17 mouse cellular contexts compared by ENCODE assay signal in the genomic region with DNA sequence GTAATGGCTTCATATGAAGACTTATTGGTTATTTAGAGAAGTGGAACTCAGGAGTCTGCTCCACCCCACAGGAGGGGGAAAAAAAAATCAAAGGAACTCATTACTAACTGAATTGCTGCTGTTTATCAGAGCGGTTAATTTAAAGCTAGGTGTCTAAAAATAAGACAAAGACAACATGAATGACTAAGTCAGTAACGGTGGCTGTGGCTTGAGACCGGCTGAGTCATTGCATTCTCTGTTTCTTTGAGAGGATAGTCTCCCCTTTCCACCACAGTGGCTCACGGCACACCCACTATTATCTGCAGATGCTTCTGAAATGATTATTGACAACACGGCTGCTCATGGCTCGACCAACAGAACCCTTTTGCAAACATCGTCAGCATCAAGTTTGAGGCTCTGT.
DNase-seq lines count a peak whose midpoint lies in the region; ATAC-seq and TF ChIP-seq lines count a peak whose summit lies in the region.
"Had no signal": no experiment of that assay in that cellular context is flagged by ENCODE, and none has a peak within 500 bp of the region (broad histone marks: within the 10 kb centered on the region; RNA-seq: fewer than 3 reads in every experiment).

No protein-coding gene starts in this region.

- 79% methylated on average over 7 of the region's 7 CpGs for WGBS in lung, embryonic 16.5 days
- 62% methylated on average over 7 of the region's 7 CpGs for WGBS in lung, adult 2 months
- WGBS in liver, embryonic 11.5 days, result 42% methylated on average over 7 of the region's 7 CpGs

- H3K36me3 ChIP-seq in lung, embryonic 16.5 days (ENCODE audit: control insufficient read depth, insufficient read depth, low read length), result no peaks in the 10 kb centered on the region
- no peaks in the 10 kb centered on the region for H3K36me3 ChIP-seq in liver, embryonic 11.5 days (ENCODE audit: control insufficient read depth, insufficient read depth, low read length)
- H3K36me3 ChIP-seq: embryonic facial prominence, embryonic 15.5 days; limb, embryonic 12.5 days; neural tube, embryonic 12.5 days had no signal

- no peak for DNase-seq in lung, adult 2 months
- DNase-seq in Patski (ENCODE audit: low read depth, low spot score), result peak; percentile 75
- no peak for DNase-seq in liver, embryonic 11.5 days (ENCODE audit: low spot score)
- peak; percentile 19 for DNase-seq in naive thymus-derived CD4-positive, alpha-beta T cell, adult 2 months (ENCODE audit: low read depth)
- DNase-seq in testis, postnatal 10 days (ENCODE audit: low spot score), result no peak
- DNase-seq in left cerebral cortex, postnatal 4 days, result no peak
- no peak for DNase-seq in left cerebral cortex, adult 11 months (ENCODE audit: low spot score)
- DNase-seq: adrenal gland, postnatal 10 days; forebrain, postnatal 0 days; heart, postnatal 36 days; lung, postnatal 4 days; right cerebral cortex, postnatal 14 days had no signal

- H3K9me3 ChIP-seq in lung, embryonic 16.5 days (ENCODE audit: control insufficient read depth, low read length), result no peaks in the 10 kb centered on the region
- no peaks in the 10 kb centered on the region for H3K9me3 ChIP-seq in liver, embryonic 11.5 days (ENCODE audit: control insufficient read depth, low read length)
- H3K9me3 ChIP-seq: embryonic facial prominence, embryonic 15.5 days; limb, embryonic 12.5 days; neural tube, embryonic 12.5 days had no signal

- TF ChIP-seq POLR2A in lung, adult 2 months (IDR thresholded peaks at IDR 0.05; ENCODE audit: borderline replicate concordance, extremely low read depth, low read depth, low read length), result no peak

- no peak for ATAC-seq in lung, embryonic 16.5 days (ENCODE audit: low read depth)
- peak; percentile 97 for ATAC-seq in Patski
- ATAC-seq in liver, embryonic 11.5 days (replicated peaks; ENCODE audit: low FRiP score), result no peak; the same call in 1 of the 2 replicates
- ATAC-seq: forebrain, postnatal 0 days; intestine, embryonic 16.5 days had no signal

- H3K27ac ChIP-seq in lung, embryonic 16.5 days (ENCODE audit: low read length), result 0 out of 2 replicates have a peak overlapping the region, but pooled peaks have one; percentile 9
- no peak overlapping the region for H3K27ac ChIP-seq in liver, embryonic 11.5 days (ENCODE audit: low read depth, low read length)
- H3K27ac ChIP-seq: embryonic facial prominence, embryonic 15.5 days; limb, embryonic 12.5 days; neural tube, embryonic 12.5 days had no signal

- no peak overlapping the region for H3K4me2 ChIP-seq in lung, embryonic 16.5 days (ENCODE audit: low read depth, low read length)
- peak overlapping the region; percentile 7; the same call in 1 of the 2 replicates for H3K4me2 ChIP-seq in liver, embryonic 11.5 days
- H3K4me2 ChIP-seq: embryonic facial prominence, embryonic 15.5 days; limb, embryonic 12.5 days; neural tube, embryonic 12.5 days had no signal

- H3K4me1 ChIP-seq in lung, embryonic 16.5 days (replicated peaks; ENCODE audit: control insufficient read depth, insufficient read depth, low read length), result peaks cover 18% of the 10 kb centered on the region
- H3K4me1 ChIP-seq in lung, adult 2 months (ENCODE audit: control insufficient read depth, insufficient read depth, low read length), result peaks cover 22% of the 10 kb centered on the region
- peaks cover 13% of the 10 kb centered on the region for H3K4me1 ChIP-seq in liver, embryonic 11.5 days (replicated peaks; ENCODE audit: control insufficient read depth, insufficient read depth, low read length)
- H3K4me1 ChIP-seq: neural tube, embryonic 12.5 days had no signal

- no peak for TF ChIP-seq CTCF in lung, adult 2 months (IDR thresholded peaks at IDR 0.05; ENCODE audit: insufficient read depth, low read length)
- TF ChIP-seq CTCF in Patski (IDR thresholded peaks at IDR 0.05), result no peak

- intact Hi-C loops in left cerebral cortex, postnatal 4 days (cut with DNase I), result no loop called here

- POLR2A ChIA-PET in Patski (lab: Charles Lee), result interaction anchor here (1.6 kb wide), 1 partner anchor 145 kb away, joined by 4 read pairs; no protein-coding TSS in a partner anchor

- CTCF ChIA-PET in Patski (lab: Charles Lee), result no interaction called here

- H3K9ac ChIP-seq in lung, embryonic 16.5 days (ENCODE audit: low read length), result no peak overlapping the region
- H3K9ac ChIP-seq in liver, embryonic 11.5 days (ENCODE audit: low read depth, low read length), result no peak overlapping the region
- H3K9ac ChIP-seq: embryonic facial prominence, embryonic 15.5 days; forebrain, postnatal 0 days; limb, embryonic 12.5 days; neural tube, embryonic 12.5 days had no signal

- H3K27me3 ChIP-seq in lung, embryonic 16.5 days (ENCODE audit: control insufficient read depth, insufficient read depth, low read depth, low read length), result no peaks in the 10 kb centered on the region
- H3K27me3 ChIP-seq in Patski, result no peaks in the 10 kb centered on the region
- peaks cover 3% of the 10 kb centered on the region; the same call in 1 of the 2 replicates for H3K27me3 ChIP-seq in liver, embryonic 11.5 days (replicated peaks; ENCODE audit: control insufficient read depth, insufficient read depth, low read length)
- H3K27me3 ChIP-seq: embryonic facial prominence, embryonic 15.5 days; limb, embryonic 12.5 days; neural tube, embryonic 12.5 days had no signal

- in situ Hi-C loops in Patski (cut with MboI; ENCODE audit: low pct_unique_long_range_greater_than_20kb), result no loop called here

- H3K4me3 ChIP-seq in lung, embryonic 16.5 days (ENCODE audit: low read length), result no peak overlapping the region
- no peak overlapping the region for H3K4me3 ChIP-seq in lung, adult 2 months (replicated peaks; ENCODE audit: extremely low read depth, low read depth, low read length)
- H3K4me3 ChIP-seq in liver, embryonic 11.5 days (ENCODE audit: low read depth, low read length), result no peak overlapping the region
- H3K4me3 ChIP-seq: embryonic facial prominence, embryonic 15.5 days; limb, embryonic 12.5 days; neural tube, embryonic 12.5 days had no signal

Comparison
In these comparisons a context has a peak if more than half of its experiments do, and no peak if none do; other contexts are left out.
1. DNase-seq: peak in Patski (single experiment) and naive thymus-derived CD4-positive, alpha-beta T cell, adult 2 months (single experiment); none in lung, adult 2 months (single experiment), liver, embryonic 11.5 days (single experiment), testis, postnatal 10 days (single experiment), left cerebral cortex, postnatal 4 days (single experiment) and left cerebral cortex, adult 11 months (single experiment).